Mouse (Mus musculus): ENCODE measurements at regions not wholly inside any gene's neighbourhood (a gene's known extent, or its start where the extent isn't known, plus 50 kb on each side); places are given as distances from the start of the nearest gene placed in this dataset.

- WGBS: 50% methylated on average over 3 of the region's 3 CpGs
- Histone ChIP-seq H3K9me3 (no peaks in the 10 kb centered on the region), H3K27ac (replicated peaks) (no peak overlapping the region)
These were observed 201.8 kb downstream of the Nfkbiz start for GRCm38 (mm10) chr16:55636667-55637450.

GRCm38 (mm10) chr16:55636224-55636623, 202.5 kb downstream of the Nfkbiz start:
- 72% methylated on average over 4 of the region's 4 CpGs for whole genome bisulfite sequencing
- no peak for ATAC-seq (ENCODE audit: extremely low read depth, insufficient number of reproducible peaks, low FRiP score, low TSS enrichment)

More at GRCm38 (mm10) chr16:55636667-55637450, 201.8 kb downstream of the Nfkbiz start:
- Histone ChIP-seq H3K4me3 (no peak overlapping the region), H3K36me3 (no peaks in the 10 kb centered on the region), H3K4me1 (no peaks in the 10 kb centered on the region), H3K4me2 (no peak overlapping the region), H3K9ac (no peak overlapping the region), H3K27me3 (replicated peaks) (no peaks in the 10 kb centered on the region)
- ATAC-seq (ENCODE audit: extremely low read depth, insufficient number of reproducible peaks, low FRiP score, low TSS enrichment): no peak

GRCm38 (mm10) chr16:55634691-55635090, 204.0 kb downstream of the Nfkbiz start:
- no peaks in the 10 kb centered on the region for H3K27me3 ChIP-seq (replicated peaks)
- H3K9me3 ChIP-seq: no peaks in the 10 kb centered on the region
- H3K27ac ChIP-seq (replicated peaks): no peak overlapping the region
- no peak overlapping the region for H3K4me2 ChIP-seq
- H3K9ac ChIP-seq: no peak overlapping the region
- H3K4me1 ChIP-seq: no peaks in the 10 kb centered on the region
- WGBS: 64% methylated on average over 1 of the region's 1 CpGs
- no peaks in the 10 kb centered on the region for H3K36me3 ChIP-seq
- H3K4me3 ChIP-seq: no peak overlapping the region
- ATAC-seq (ENCODE audit: extremely low read depth, insufficient number of reproducible peaks, low FRiP score, low TSS enrichment): no peak

More at GRCm38 (mm10) chr16:55636224-55636623, 202.5 kb downstream of the Nfkbiz start:
- H3K27ac ChIP-seq (replicated peaks): no peak overlapping the region
- no peaks in the 10 kb centered on the region for H3K9me3 ChIP-seq
- H3K4me1 ChIP-seq: no peaks in the 10 kb centered on the region
- H3K9ac ChIP-seq: no peak overlapping the region
- no peak overlapping the region for H3K4me3 ChIP-seq
- no peak overlapping the region for H3K4me2 ChIP-seq
- H3K36me3 ChIP-seq: no peaks in the 10 kb centered on the region
- H3K27me3 ChIP-seq (replicated peaks): no peaks in the 10 kb centered on the region

- 56% methylated on average over 3 of the region's 3 CpGs for WGBS
- Histone ChIP-seq H3K9me3 (peaks cover 4% of the 10 kb centered on the region; the same call in 1 of the 2 replicates), H3K9ac (no peak overlapping the region), H3K27me3 (replicated peaks) (no peaks in the 10 kb centered on the region), H3K4me1 (no peaks in the 10 kb centered on the region), H3K27ac (replicated peaks) (no peak overlapping the region), H3K36me3 (no peaks in the 10 kb centered on the region), H3K4me3 (no peak overlapping the region), H3K4me2 (no peak overlapping the region)
- no peak for ATAC-seq (ENCODE audit: extremely low read depth, insufficient number of reproducible peaks, low FRiP score, low TSS enrichment)
These were observed 206.5 kb downstream of the Nfkbiz start for GRCm38 (mm10) chr16:55632220-55632619.

- 68% methylated on average over 2 of the region's 2 CpGs for WGBS
- ATAC-seq (ENCODE audit: extremely low read depth, insufficient number of reproducible peaks, low FRiP score, low TSS enrichment): no peak
- no peak overlapping the region for H3K27ac ChIP-seq (replicated peaks)
These were observed 207.1 kb downstream of the Nfkbiz start for GRCm38 (mm10) chr16:55631637-55632036.

GRCm38 (mm10) chr16:55631048-55631447, 207.7 kb downstream of the Nfkbiz start:
- no peaks in the 10 kb centered on the region for H3K4me1 ChIP-seq
- no peak for ATAC-seq (ENCODE audit: extremely low read depth, insufficient number of reproducible peaks, low FRiP score, low TSS enrichment)
- 84% methylated on average over 2 of the region's 2 CpGs for WGBS
- no peak overlapping the region for H3K27ac ChIP-seq (replicated peaks)
- peaks cover 7% of the 10 kb centered on the region; the same call in 1 of the 2 replicates for H3K9me3 ChIP-seq
- no peak overlapping the region for H3K9ac ChIP-seq
- no peaks in the 10 kb centered on the region for H3K27me3 ChIP-seq (replicated peaks)
- no peak overlapping the region for H3K4me3 ChIP-seq
- no peak overlapping the region for H3K4me2 ChIP-seq
- no peaks in the 10 kb centered on the region for H3K36me3 ChIP-seq

More at GRCm38 (mm10) chr16:55631637-55632036, 207.1 kb downstream of the Nfkbiz start:
- Histone ChIP-seq H3K27me3 (replicated peaks) (no peaks in the 10 kb centered on the region), H3K4me3 (no peak overlapping the region), H3K9me3 (peaks cover 4% of the 10 kb centered on the region; the same call in 1 of the 2 replicates), H3K36me3 (no peaks in the 10 kb centered on the region), H3K4me2 (no peak overlapping the region), H3K9ac (no peak overlapping the region), H3K4me1 (no peaks in the 10 kb centered on the region)

- Histone ChIP-seq H3K4me1 (no peaks in the 10 kb centered on the region), H3K9me3 (peaks cover 10% of the 10 kb centered on the region; the same call in 1 of the 2 replicates), H3K36me3 (no peaks in the 10 kb centered on the region), H3K27me3 (replicated peaks) (no peaks in the 10 kb centered on the region), H3K4me2 (no peak overlapping the region), H3K27ac (replicated peaks) (no peak overlapping the region), H3K4me3 (no peak overlapping the region), H3K9ac (no peak overlapping the region)
- ATAC-seq (ENCODE audit: extremely low read depth, insufficient number of reproducible peaks, low FRiP score, low TSS enrichment): no peak
- WGBS: 76% methylated on average over 1 of the region's 1 CpGs
These were observed 211.2 kb downstream of the Nfkbiz start for GRCm38 (mm10) chr16:55627531-55627930.

- H3K36me3 ChIP-seq: no peaks in the 10 kb centered on the region
- no peak overlapping the region for H3K4me3 ChIP-seq
- H3K27ac ChIP-seq (replicated peaks): no peak overlapping the region
- peaks cover 6% of the 10 kb centered on the region; the same call in 1 of the 2 replicates for H3K9me3 ChIP-seq
- no peak for ATAC-seq (ENCODE audit: extremely low read depth, insufficient number of reproducible peaks, low FRiP score, low TSS enrichment)
- no peak overlapping the region for H3K4me2 ChIP-seq
- H3K27me3 ChIP-seq (replicated peaks): no peaks in the 10 kb centered on the region
- H3K4me1 ChIP-seq: no peaks in the 10 kb centered on the region
- no peak overlapping the region for H3K9ac ChIP-seq
These were observed 215.3 kb downstream of the Nfkbiz start for GRCm38 (mm10) chr16:55623422-55623821.

- H3K4me2 ChIP-seq: no peak overlapping the region
- no peaks in the 10 kb centered on the region for H3K4me1 ChIP-seq
- H3K4me3 ChIP-seq: no peak overlapping the region
- WGBS: 61% methylated on average over 3 of the region's 3 CpGs
- no peak overlapping the region for H3K9ac ChIP-seq
- no peaks in the 10 kb centered on the region for H3K27me3 ChIP-seq (replicated peaks)
- H3K27ac ChIP-seq (replicated peaks): no peak overlapping the region
- no peaks in the 10 kb centered on the region for H3K9me3 ChIP-seq
- no peak for ATAC-seq (ENCODE audit: extremely low read depth, insufficient number of reproducible peaks, low FRiP score, low TSS enrichment)
- no peaks in the 10 kb centered on the region for H3K36me3 ChIP-seq
These were observed 219.0 kb downstream of the Nfkbiz start for GRCm38 (mm10) chr16:55619731-55620130.

- Histone ChIP-seq H3K4me1 (no peaks in the 10 kb centered on the region), H3K4me2 (no peak overlapping the region), H3K27me3 (replicated peaks) (no peaks in the 10 kb centered on the region), H3K9me3 (no peaks in the 10 kb centered on the region), H3K4me3 (no peak overlapping the region), H3K27ac (replicated peaks) (no peak overlapping the region), H3K36me3 (no peaks in the 10 kb centered on the region), H3K9ac (no peak overlapping the region)
- ATAC-seq (ENCODE audit: extremely low read depth, insufficient number of reproducible peaks, low FRiP score, low TSS enrichment): no peak
- WGBS: 79% methylated on average over 3 of the region's 3 CpGs
These were observed 220.7 kb downstream of the Nfkbiz start for GRCm38 (mm10) chr16:55617958-55618357.

- H3K4me3 ChIP-seq: no peak overlapping the region
- no peak overlapping the region for H3K9ac ChIP-seq
- WGBS: 40% methylated on average over 4 of the region's 4 CpGs
- no peak overlapping the region for H3K4me2 ChIP-seq
- no peaks in the 10 kb centered on the region for H3K4me1 ChIP-seq
- no peaks in the 10 kb centered on the region for H3K27me3 ChIP-seq (replicated peaks)
- no peaks in the 10 kb centered on the region for H3K36me3 ChIP-seq
- H3K9me3 ChIP-seq: no peaks in the 10 kb centered on the region
- H3K27ac ChIP-seq (replicated peaks): no peak overlapping the region
- no peak for ATAC-seq (ENCODE audit: extremely low read depth, insufficient number of reproducible peaks, low FRiP score, low TSS enrichment)
These were observed 221.2 kb downstream of the Nfkbiz start for GRCm38 (mm10) chr16:55617506-55617905.
